Mouse (Mus musculus) adrenal gland, adult 8-10 months (tissue): ENCODE results near the gene Dio1. TPM values are rescaled to one million over a fixed set of nuclear protein-coding genes. Genes with fewer than 3 reads are reported as not detected.

ENCODE experiments used
- DNase-seq: peaks from one replicate; pipeline ENCODE4 v3.0.0; 2022
- total RNA-seq, 4 experiments: library from RNA; stranded (reverse); gene quantifications; 2 replicates each; pipeline ENCODE4 v1.2.4; 2022

Dio1 gene
- total RNA-seq, 4 experiments from 2014 or later: not detected

- DNase-seq: no peak
These were observed 6.6 kb downstream of the Dio1 start for GRCm38 (mm10) chr4:107300371-107300770.

- no peak for DNase-seq
These were observed 7.1 kb downstream of the Dio1 start for GRCm38 (mm10) chr4:107299779-107300340.

- DNase-seq: no peak
These were observed 8.8 kb downstream of the Dio1 start for GRCm38 (mm10) chr4:107298071-107298606.

GRCm38 (mm10) chr4:107292273-107292662 lies 14.7 kb downstream of the Dio1 start:
- no peak for DNase-seq

- DNase-seq: no peak
These were observed 15.2 kb downstream of the Dio1 start for GRCm38 (mm10) chr4:107291611-107292272.

- no peak for DNase-seq
These were observed 19.5 kb downstream of the Dio1 start for GRCm38 (mm10) chr4:107287517-107287916.

GRCm38 (mm10) chr4:107286386-107286785 lies 20.6 kb downstream of the Dio1 start:
- no peak for DNase-seq

GRCm38 (mm10) chr4:107285446-107286200 lies 21.3 kb downstream of the Dio1 start:
- DNase-seq: no peak

GRCm38 (mm10) chr4:107280843-107281475 lies 26.0 kb downstream of the Dio1 start:
- DNase-seq: no peak

- DNase-seq: no peak
These were observed 28.7 kb downstream of the Dio1 start for GRCm38 (mm10) chr4:107278188-107278707.

- DNase-seq: no peak
These were observed 32.5 kb downstream of the Dio1 start for GRCm38 (mm10) chr4:107274511-107274910.

- DNase-seq: no peak
These were observed 33.3 kb downstream of the Dio1 start for GRCm38 (mm10) chr4:107273683-107274082.

GRCm38 (mm10) chr4:107260001-107260400 lies 47.0 kb downstream of the Dio1 start:
- DNase-seq: no peak

- DNase-seq: no peak
These were observed 52.6 kb downstream of the Dio1 start for GRCm38 (mm10) chr4:107254414-107254813.

GRCm38 (mm10) chr4:107253125-107254091 lies 53.6 kb downstream of the Dio1 start, which contains the start of the genes Lrrc42 and Hspb11:
TSS of gene Lrrc42 (minus strand) at chr4:107253532.
TSS of gene Hspb11 (plus strand) at chr4:107253593.
- DNase-seq: peak; percentile 95

- no peak for DNase-seq
These were observed 54.4 kb downstream of the Dio1 start for GRCm38 (mm10) chr4:107252522-107252921.

GRCm38 (mm10) chr4:107250494-107250893 lies 56.5 kb downstream of the Dio1 start:
- DNase-seq: no peak

GRCm38 (mm10) chr4:107249471-107249870 lies 57.5 kb downstream of the Dio1 start:
- no peak for DNase-seq

GRCm38 (mm10) chr4:107248061-107248460 lies 58.9 kb downstream of the Dio1 start:
- no peak for DNase-seq

- no peak for DNase-seq
These were observed 59.9 kb downstream of the Dio1 start for GRCm38 (mm10) chr4:107247110-107247509.

GRCm38 (mm10) chr4:107246040-107246439 lies 60.9 kb downstream of the Dio1 start:
- DNase-seq: no peak
